Mouse (Mus musculus) midbrain, embryonic 15.5 days (tissue): ENCODE results near the gene Vmn1r88. TPM values are rescaled to one million over a fixed set of nuclear protein-coding genes. Genes with fewer than 3 reads are reported as not detected.
"Not testable (repeated sequence)": the region's sequence is repeated elsewhere in the genome, so short reads cannot be mapped to it uniquely, and the experiment has no call there.

ENCODE experiments used
- ATAC-seq: fragments of 200-750 bp; cut with Nextera tagmentation; replicated peaks from 2 replicates; pipeline ENCODE4 v1.8.0; 2017; ENCODE audit warnings: moderate TSS enrichment
- H3K27ac ChIP-seq: fragments of 300-500 bp; sonication (generic); 2 replicates; pipeline ENCODE4 v1.5.1; 2015; ENCODE audit warnings: mild to moderate bottlenecking, inconsistent platforms
- H3K27me3 ChIP-seq: fragments of 300-500 bp; sonication (generic); replicated peaks from 2 replicates; pipeline ENCODE4 v1.6.1; 2015; ENCODE audit warnings: inconsistent platforms
- H3K36me3 ChIP-seq: fragments of 300-500 bp; sonication (generic); replicated peaks from 2 replicates; pipeline ENCODE4 v1.6.1; 2015; ENCODE audit warnings: inconsistent platforms
- H3K4me1 ChIP-seq: fragments of 300-500 bp; sonication (generic); 2 replicates; pipeline ENCODE4 v1.6.1; 2015; ENCODE audit warnings: inconsistent platforms
- H3K4me2 ChIP-seq: fragments of 300-500 bp; sonication (generic); 2 replicates; pipeline ENCODE4 v1.6.1; 2015; ENCODE audit warnings: inconsistent platforms, mild to moderate bottlenecking, moderate library complexity
- H3K4me3 ChIP-seq: fragments of 300-500 bp; sonication (generic); 2 replicates; pipeline ENCODE4 v1.5.1; 2015; ENCODE audit warnings: mild to moderate bottlenecking, inconsistent platforms
- H3K9ac ChIP-seq: fragments of 300-500 bp; sonication (generic); 2 replicates; pipeline ENCODE4 v1.6.1; 2015; ENCODE audit warnings: mild to moderate bottlenecking, inconsistent platforms
- H3K9me3 ChIP-seq: fragments of 300-500 bp; sonication (generic); 2 replicates; pipeline ENCODE4 v1.6.1; 2016; ENCODE audit warnings: inconsistent platforms
- WGBS: fragments of 180-500 bp; shearing (Covaris S2); methylation state at CpG from one replicate; pipeline ENCODE4 v1.1.7; 2015; ENCODE audit warnings: mixed read lengths; 5-methylcytosine and 5-hydroxymethylcytosine counted together
- polyA plus RNA-seq: library from polyadenylated mRNA; unstranded; fragments of >200 nt; fragmentation: Nextera tagmentation; extraction: Ambion mirVana; gene quantifications from 2 replicates; pipeline ENCODE4 v1.2.1, GENCODE M21; 2015

The Vmn1r88 gene
- not detected in 2 replicates for polyA plus RNA-seq

- no peak within 1 kb of the TSS for H3K4me3 ChIP-seq
- no peak within 1 kb of the TSS for H3K9ac ChIP-seq
- no peaks in the 10 kb centered on the region for H3K36me3 ChIP-seq
- H3K27me3 ChIP-seq = no peaks in the 10 kb centered on the region
- H3K4me2 ChIP-seq = no peak within 1 kb of the TSS
- ATAC-seq = no peak
- H3K27ac ChIP-seq = no peak within 1 kb of the TSS
- H3K4me1 ChIP-seq = no peaks in the 10 kb centered on the region
- no peaks in the 10 kb centered on the region for H3K9me3 ChIP-seq
These were observed at the start of gene Vmn1r88 for GRCm38 (mm10) chr7:13159268-13159667. Gene Vmn1r88 (plus strand): TSS chr7:13159568.

DNA sequence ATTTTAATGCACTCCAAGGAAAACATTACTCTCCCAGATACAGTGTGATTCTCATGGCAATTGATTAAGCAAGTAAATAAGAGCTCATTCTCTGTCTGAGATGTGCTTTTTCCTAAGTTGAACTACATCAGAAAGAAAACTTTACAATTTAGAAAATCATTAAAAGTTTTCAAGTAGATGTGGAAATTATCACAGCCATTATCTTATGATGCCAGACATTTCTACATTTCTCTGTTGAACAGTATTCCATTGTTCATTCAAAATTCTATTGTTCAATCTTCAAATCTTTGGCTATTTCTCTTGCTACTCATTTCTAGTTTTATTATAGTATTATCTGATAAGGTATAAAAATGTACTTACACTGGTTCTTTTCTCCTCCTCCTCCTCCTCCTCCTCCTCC, 39.6 kb upstream of the Vmn1r88 start, which contains the start of gene Vmn1r86:
Gene Vmn1r86, minus strand, starts transcription at position 101 of the 400 bp plus-strand sequence.
- Histone ChIP-seq H3K27me3 (no peaks in the 10 kb centered on the region), H3K9me3 (no peaks in the 10 kb centered on the region), H3K4me2 (no peak within 1 kb of the TSS), H3K4me3 (no peak within 1 kb of the TSS), H3K36me3 (no peaks in the 10 kb centered on the region), H3K9ac (no peak within 1 kb of the TSS), H3K4me1 (no peaks in the 10 kb centered on the region), H3K27ac (no peak within 1 kb of the TSS)
- ATAC-seq = no peak

- ATAC-seq = peak; percentile 95
- 2% methylated on average over 23 of the region's 34 CpGs for WGBS
- not testable (repeated sequence) for H3K9me3 ChIP-seq, H3K4me1 ChIP-seq, H3K27me3 ChIP-seq, H3K9ac ChIP-seq, H3K36me3 ChIP-seq, H3K27ac ChIP-seq
- peak overlapping the region; percentile 29 for H3K4me3 ChIP-seq
- H3K4me2 ChIP-seq = peak overlapping the region; percentile 48
These were observed 35.7 kb upstream of the Vmn1r88 start for GRCm38 (mm10) chr7:13123554-13124153.

DNA sequence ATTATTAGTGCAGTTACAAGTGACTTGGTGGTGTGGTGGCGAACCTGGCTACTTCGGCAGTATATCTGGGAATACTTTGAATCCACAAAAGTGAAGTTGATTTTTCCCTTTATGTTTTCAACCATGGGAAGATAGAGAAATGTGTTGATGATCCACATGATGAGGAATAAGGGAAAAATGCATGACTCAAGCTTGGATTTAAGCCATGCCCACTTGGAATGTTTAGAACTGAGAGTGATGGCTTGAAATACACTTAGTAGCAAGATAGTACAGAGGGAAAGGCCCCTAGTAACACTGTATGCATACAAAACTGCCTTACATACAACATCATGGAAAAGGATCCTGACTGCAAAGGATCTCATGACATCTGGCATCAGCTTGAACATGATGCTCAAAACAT, 27.5 kb upstream of the Vmn1r88 start:
- no peak overlapping the region for H3K9ac ChIP-seq
- H3K4me2 ChIP-seq = no peak overlapping the region
- no peak overlapping the region for H3K27ac ChIP-seq
- no peaks in the 10 kb centered on the region for H3K27me3 ChIP-seq
- ATAC-seq = no peak
- no peaks in the 10 kb centered on the region for H3K9me3 ChIP-seq
- no peak overlapping the region for H3K4me3 ChIP-seq
- no peaks in the 10 kb centered on the region for H3K36me3 ChIP-seq
- H3K4me1 ChIP-seq = no peaks in the 10 kb centered on the region
- WGBS = 83% methylated on average over 2 of the region's 2 CpGs

DNA sequence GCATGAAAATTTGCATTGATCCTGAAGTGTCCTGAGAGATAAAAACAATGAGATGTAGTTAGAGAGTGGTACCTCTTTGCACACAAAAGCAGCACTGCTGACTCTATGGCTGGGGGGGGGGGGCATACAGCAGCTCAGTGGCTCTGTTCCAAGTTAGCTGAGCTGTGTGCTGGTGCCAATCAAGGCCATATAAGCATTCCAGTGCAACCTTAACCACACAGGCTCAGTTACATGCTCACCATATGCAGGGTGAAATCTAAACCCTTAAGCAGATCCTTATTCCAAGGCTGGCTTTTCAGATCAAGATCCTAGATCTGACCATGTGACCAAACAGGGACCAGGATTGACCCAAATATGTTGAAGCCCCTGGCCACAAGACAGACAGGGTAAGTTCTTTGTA, 22.0 kb upstream of the Vmn1r88 start:
- no peak overlapping the region for H3K4me3 ChIP-seq
- H3K4me1 ChIP-seq = no peaks in the 10 kb centered on the region
- no peaks in the 10 kb centered on the region for H3K36me3 ChIP-seq
- no peaks in the 10 kb centered on the region for H3K27me3 ChIP-seq
- no peak overlapping the region for H3K9ac ChIP-seq
- no peak overlapping the region for H3K27ac ChIP-seq
- no peak overlapping the region for H3K4me2 ChIP-seq
- no peak for ATAC-seq
- no peaks in the 10 kb centered on the region for H3K9me3 ChIP-seq

- Histone ChIP-seq H3K4me1 (no peaks in the 10 kb centered on the region), H3K4me3 (no peak within 1 kb of the TSS), H3K36me3 (no peaks in the 10 kb centered on the region), H3K27ac (no peak within 1 kb of the TSS), H3K4me2 (no peak within 1 kb of the TSS), H3K9me3 (no peaks in the 10 kb centered on the region), H3K9ac (no peak within 1 kb of the TSS), H3K27me3 (no peaks in the 10 kb centered on the region)
- ATAC-seq = no peak
- 84% methylated on average over 1 of the region's 1 CpGs for WGBS
These were observed 19.3 kb upstream of the Vmn1r88 start, which contains the start of gene Vmn1r87 for GRCm38 (mm10) chr7:13140057-13140456. Gene Vmn1r87 (minus strand): TSS chr7:13140157.

DNA sequence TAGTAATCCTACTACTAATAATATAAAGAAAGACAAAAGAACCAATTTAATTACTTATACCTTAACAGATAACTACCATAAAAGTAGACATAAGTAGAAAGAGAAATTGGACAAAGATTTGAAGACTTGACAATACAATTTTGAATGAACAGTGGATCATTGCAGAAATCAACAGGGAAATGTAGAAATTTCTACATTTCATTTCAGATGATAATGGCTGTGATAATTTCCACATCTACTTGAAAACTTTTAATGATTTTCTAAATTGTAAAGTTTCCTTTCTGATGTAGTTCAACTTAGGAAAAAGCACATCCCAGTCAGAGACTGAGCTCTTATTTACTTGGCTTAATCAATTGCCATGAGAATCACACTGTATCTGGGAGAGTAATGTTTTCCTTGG, 53.4 kb downstream of the Vmn1r88 start, which contains the start of gene Vmn1r89:
Gene Vmn1r89, plus strand, starts transcription at position 301 of the 400 bp plus-strand sequence.
- Histone ChIP-seq H3K4me3 (no peak within 1 kb of the TSS), H3K9ac (no peak within 1 kb of the TSS), H3K4me1 (no peaks in the 10 kb centered on the region), H3K27me3 (no peaks in the 10 kb centered on the region), H3K4me2 (no peak within 1 kb of the TSS), H3K27ac (no peak within 1 kb of the TSS), H3K9me3 (no peaks in the 10 kb centered on the region), H3K36me3 (no peaks in the 10 kb centered on the region)
- no peak for ATAC-seq

Other genes with a start within 250 kb of the Vmn1r88 start
- gene Rps5, start 237.3 kb upstream of the Vmn1r88 start, polyA plus RNA-seq = 567 and 593 TPM in 2 replicates
- gene Rnf225, start 232.2 kb upstream of the Vmn1r88 start, polyA plus RNA-seq = 0.90 and 0.93 TPM in 2 replicates
- gene Zfp324, start 193.7 kb upstream of the Vmn1r88 start, polyA plus RNA-seq = 17.1 and 17.7 TPM in 2 replicates
- gene Zfp446, start 181.7 kb upstream of the Vmn1r88 start, polyA plus RNA-seq = 14.2 and 16.4 TPM in 2 replicates
- 0.38 and 0.65 TPM in 2 replicates for gene Slc27a5, start 161.4 kb upstream of the Vmn1r88 start, polyA plus RNA-seq
- gene Trim28, start 160.5 kb upstream of the Vmn1r88 start, polyA plus RNA-seq = 229 and 258 TPM in 2 replicates
- gene Zbtb45, start 149.5 kb upstream of the Vmn1r88 start, polyA plus RNA-seq = 45.9 and 46.7 TPM in 2 replicates
- gene Chmp2a, start 124.8 kb upstream of the Vmn1r88 start, polyA plus RNA-seq = 188 TPM in 2 replicates
- gene Ube2m, start 121.3 kb upstream of the Vmn1r88 start, polyA plus RNA-seq = 141 and 162 TPM in 2 replicates
- 10.7 and 11.4 TPM in 2 replicates for gene Mzf1, start 104.8 kb upstream of the Vmn1r88 start, polyA plus RNA-seq
- 0.13 and 0.19 TPM in 2 replicates for gene Vmn1r85, start 64.4 kb upstream of the Vmn1r88 start, polyA plus RNA-seq
- gene Vmn1r86, start 39.7 kb upstream of the Vmn1r88 start, polyA plus RNA-seq = not detected in 2 replicates
- gene Vmn1r87, start 19.4 kb upstream of the Vmn1r88 start, polyA plus RNA-seq = not detected in 2 replicates
- gene Vmn1r89, start 53.5 kb downstream of the Vmn1r88 start, polyA plus RNA-seq = not detected in 2 replicates
- 34.6 and 36.8 TPM in 2 replicates for gene Lig1, start 117.7 kb downstream of the Vmn1r88 start, polyA plus RNA-seq
- 16.9 and 18.0 TPM in 2 replicates for gene Zswim9, start 119.2 kb downstream of the Vmn1r88 start, polyA plus RNA-seq
- gene Pla2g4c, start 165.1 kb downstream of the Vmn1r88 start, polyA plus RNA-seq = 1.0 and 1.3 TPM in 2 replicates
- gene Cabp5, start 238.6 kb downstream of the Vmn1r88 start, polyA plus RNA-seq = 0.24 and 0.31 TPM in 2 replicates